Comparison of ENCODE assay signal across 38 mouse cellular contexts in the genomic region with DNA sequence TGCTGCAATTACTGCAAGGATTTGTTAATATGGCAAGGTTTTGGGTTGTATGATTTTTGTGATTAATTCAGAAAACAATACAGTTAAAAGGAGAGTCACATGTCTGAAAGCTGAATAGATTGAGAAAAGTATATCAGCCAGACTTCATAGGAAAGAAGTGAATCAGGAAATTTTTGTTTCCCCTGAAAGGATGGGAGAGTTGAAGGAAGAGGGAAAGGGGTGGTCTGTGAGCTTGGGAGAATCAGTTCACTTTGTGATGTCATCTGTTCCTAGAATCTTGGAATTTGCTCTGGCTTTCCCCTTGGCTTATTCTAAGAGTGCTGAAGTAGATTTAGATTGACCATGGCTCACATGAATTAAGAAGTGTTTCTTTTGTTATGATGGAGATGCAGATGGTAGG. TPM values are rescaled to one million over a fixed set of nuclear protein-coding genes. Genes with fewer than 3 reads are reported as not detected.
"Had no signal": no experiment of that assay in that cellular context is flagged by ENCODE, and none has a peak within 500 bp of the region (broad histone marks: within the 10 kb centered on the region; RNA-seq: fewer than 3 reads in every experiment).

Gene Spam1 (plus strand): TSS at position 301 of the 400 bp plus-strand sequence.

- H3K27ac ChIP-seq: left cerebral cortex, adult 2 months; limb, embryonic 10.5 days; limb, embryonic 12.5 days; limb, embryonic 13.5 days; limb, embryonic 15.5 days; liver, embryonic 12.5 days; liver, embryonic 13.5 days; liver, embryonic 14.5 days; liver, embryonic 15.5 days; lung, embryonic 15.5 days; macrophage; midbrain, embryonic 10.5 days; midbrain, embryonic 12.5 days; midbrain, embryonic 13.5 days; midbrain, embryonic 15.5 days had no signal

- DNase-seq: left cerebral cortex, postnatal 4 days; liver; liver, embryonic 13.5 days; liver, postnatal 0 days; lung, adult 18-20 months; lung, adult 2 months; lung, embryonic 14.5 days; lung, postnatal 10 days; lung, postnatal 14 days; lung, postnatal 36 days; lung, postnatal 4 days; midbrain, embryonic 14.5 days had no signal

- H3K4me3 ChIP-seq: left cerebral cortex, adult 2 months; limb, embryonic 10.5 days; limb, embryonic 12.5 days; limb, embryonic 13.5 days; limb, embryonic 15.5 days; liver, embryonic 12.5 days; liver, embryonic 13.5 days; liver, embryonic 15.5 days; lung, embryonic 15.5 days; megakaryocyte, embryonic 14.5 days; midbrain, embryonic 10.5 days; midbrain, embryonic 12.5 days; midbrain, embryonic 13.5 days; midbrain, embryonic 15.5 days; myocyte had no signal

- H3K27me3 ChIP-seq: limb, embryonic 12.5 days; limb, embryonic 13.5 days; limb, embryonic 15.5 days; liver, embryonic 12.5 days; liver, embryonic 13.5 days; liver, embryonic 15.5 days; lung, embryonic 15.5 days; megakaryocyte, embryonic 14.5 days; midbrain, embryonic 12.5 days; midbrain, embryonic 13.5 days; midbrain, embryonic 15.5 days had no signal

- H3K36me3 ChIP-seq: limb, embryonic 10.5 days; limb, embryonic 12.5 days; limb, embryonic 13.5 days; limb, embryonic 15.5 days; liver, embryonic 12.5 days; liver, embryonic 13.5 days; liver, embryonic 15.5 days; lung, embryonic 15.5 days; midbrain, embryonic 10.5 days; midbrain, embryonic 12.5 days; midbrain, embryonic 13.5 days; midbrain, embryonic 15.5 days had no signal

- H3K4me1 ChIP-seq: limb, embryonic 10.5 days; limb, embryonic 12.5 days; limb, embryonic 13.5 days; limb, embryonic 15.5 days; liver, embryonic 12.5 days; liver, embryonic 13.5 days; liver, embryonic 15.5 days; lung, embryonic 15.5 days; megakaryocyte, embryonic 14.5 days; midbrain, embryonic 10.5 days; midbrain, embryonic 12.5 days; midbrain, embryonic 13.5 days; midbrain, embryonic 15.5 days had no signal

RNA-seq across cellular contexts. Expression of gene Spam1, which starts in this region (rescaled TPM):
- polyA plus RNA-seq: limb, embryonic 10.5 days; limb, embryonic 11.5 days; limb, embryonic 12.5 days; limb, embryonic 13.5 days; limb, embryonic 14.5 days; limb, embryonic 15.5 days; liver, adult 2 months; liver, embryonic 11.5 days; liver, embryonic 12.5 days; liver, embryonic 13.5 days; liver, embryonic 14.5 days; liver, embryonic 15.5 days; liver, embryonic 16.5 days; liver, postnatal 0 days; lung, adult 2 months; lung, embryonic 14.5 days; lung, embryonic 15.5 days; lung, embryonic 16.5 days; lung, postnatal 0 days; macrophage; midbrain, embryonic 10.5 days; midbrain, embryonic 11.5 days; midbrain, embryonic 12.5 days; midbrain, embryonic 13.5 days; midbrain, embryonic 14.5 days; midbrain, embryonic 15.5 days; midbrain, embryonic 16.5 days; midbrain, postnatal 0 days; myocyte had no signal
